Mouse (Mus musculus) intestine, postnatal 0 days (tissue): ENCODE measurements around the gene Npas3. TPM values are rescaled to one million over a fixed set of nuclear protein-coding genes. Genes with fewer than 3 reads are reported as not detected.
A peak's percentile ranks its signal among the peaks of the same experiment; 100 is the strongest.
"Not testable (repeated sequence)": the region's sequence is repeated elsewhere in the genome, so short reads cannot be mapped to it uniquely, and the experiment has no call there.

Experiments used
- ATAC-seq: fragments of 200-750 bp; cut with Nextera tagmentation; 2 replicates; pipeline ENCODE4 v1.8.0; 2017; ENCODE audit warnings: mild to moderate bottlenecking, moderate TSS enrichment, moderate library complexity
- H3K27ac ChIP-seq: fragments of 300-500 bp; sonication (generic); 2 replicates; pipeline ENCODE4 v1.5.1; 2014; ENCODE audit warnings: mild to moderate bottlenecking, low read depth, low read length, moderate library complexity
- H3K27me3 ChIP-seq: fragments of 300-500 bp; sonication (generic); replicated peaks from 2 replicates; pipeline ENCODE4 v1.6.1; 2014; ENCODE audit warnings: low read length, mixed read lengths; ENCODE audit not compliant: control insufficient read depth, insufficient read depth
- H3K36me3 ChIP-seq: fragments of 300-500 bp; sonication (generic); 2 replicates; pipeline ENCODE4 v1.6.1; 2014; ENCODE audit warnings: mild to moderate bottlenecking, moderate library complexity; ENCODE audit not compliant: control insufficient read depth, insufficient read depth
- H3K4me1 ChIP-seq: fragments of 300-500 bp; sonication (generic); replicated peaks from 2 replicates; pipeline ENCODE4 v1.6.1; 2014; ENCODE audit warnings: antibody characterized with exemption, low read length, mixed read lengths; ENCODE audit not compliant: control insufficient read depth, insufficient read depth
- H3K4me2 ChIP-seq: fragments of 300-500 bp; sonication (generic); replicated peaks from 2 replicates; pipeline ENCODE4 v1.6.1; 2014; ENCODE audit warnings: low read depth, mild to moderate bottlenecking, moderate library complexity
- H3K4me3 ChIP-seq: fragments of 300-500 bp; sonication (generic); 2 replicates; pipeline ENCODE4 v1.5.1; 2014; ENCODE audit warnings: low read depth, low read length
- H3K9ac ChIP-seq: fragments of 300-500 bp; sonication (generic); 2 replicates; pipeline ENCODE4 v1.6.1; 2014; ENCODE audit warnings: mild to moderate bottlenecking, low read depth, low read length
- H3K9me3 ChIP-seq: fragments of 300-500 bp; sonication (generic); 2 replicates; pipeline ENCODE4 v1.6.1; 2016; ENCODE audit warnings: mixed run types; ENCODE audit not compliant: control insufficient read depth
- CTCF ChIP-seq: sonication (generic); IDR thresholded peaks from 2 replicates; pipeline ENCODE4 v1.5.1; 2016; ENCODE audit warnings: low read depth, mild to moderate bottlenecking, control low read depth, antibody characterized with exemption, moderate library complexity
- WGBS: fragments of 180-500 bp; shearing (Covaris S2); extraction: QIAGEN DNeasy Blood & Tissue Kit; methylation state at CpG from one replicate; pipeline ENCODE4 v1.1.7; 2014; 5-methylcytosine and 5-hydroxymethylcytosine counted together
- polyA plus RNA-seq: library from polyadenylated mRNA; unstranded; fragments of >200 nt; fragmentation: Nextera tagmentation; extraction: Ambion mirVana; gene quantifications from 2 replicates; pipeline ENCODE4 v1.2.1, GENCODE M21; 2015

Gene Npas3
- polyA plus RNA-seq, 1 experiment from 2014 or later: 0.48 TPM

DNA sequence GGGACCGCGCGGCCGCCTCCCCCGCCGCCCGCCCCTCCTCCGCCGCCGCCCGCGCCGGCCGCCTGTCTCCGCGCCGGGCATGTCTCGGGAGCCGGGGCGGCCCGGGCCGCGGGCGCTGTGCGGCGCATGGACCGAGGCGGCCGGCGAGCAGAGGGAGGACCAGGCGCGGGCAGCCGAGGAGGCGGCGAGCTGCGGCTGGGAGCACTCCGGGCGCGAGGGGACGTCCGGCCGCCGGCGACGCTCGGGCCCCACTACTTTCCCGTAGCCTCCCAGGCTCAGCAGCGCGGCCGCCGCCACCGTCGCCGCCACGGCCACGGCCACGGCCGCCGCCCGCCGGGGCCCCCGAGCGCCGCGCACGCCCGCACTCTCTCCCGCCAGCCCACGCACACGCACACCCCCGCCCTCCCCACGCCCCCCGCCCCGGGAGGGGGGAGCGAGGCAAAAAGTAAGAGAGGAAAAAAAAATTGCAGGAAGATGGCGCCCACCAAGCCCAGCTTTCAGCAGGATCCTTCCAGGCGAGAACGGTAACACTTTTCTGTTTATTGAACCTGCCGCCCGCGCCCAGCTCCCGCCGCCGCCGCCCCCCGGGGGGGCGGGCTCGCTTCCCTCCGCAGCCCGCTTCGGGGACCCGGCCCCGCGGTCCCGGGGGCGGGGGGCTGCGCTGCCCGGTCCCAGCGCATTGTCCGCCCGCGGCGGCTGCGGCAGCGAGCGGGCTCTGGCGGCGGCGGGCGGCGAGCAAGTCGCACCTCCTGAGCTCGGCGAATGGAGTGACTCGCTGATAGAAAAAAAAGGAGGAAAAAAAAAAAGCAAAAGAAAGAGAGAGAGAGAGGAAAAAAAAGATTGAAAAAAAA, 4.3 kb downstream of the Npas3 start:
- Histone ChIP-seq H3K27ac (peak overlapping the region; percentile 55), H3K36me3 (no peaks in the 10 kb centered on the region), H3K4me2 (peak overlapping the region; percentile 95), H3K27me3 (peaks cover 63% of the 10 kb centered on the region), H3K4me1 (no peaks in the 10 kb centered on the region), H3K4me3 (peak overlapping the region; percentile 76), H3K9ac (peak overlapping the region; percentile 64), H3K9me3 (no peaks in the 10 kb centered on the region)
- 0 out of 2 replicates have a peak, but pooled peaks have one; percentile 30 for TF ChIP-seq CTCF
- under 1% methylated on average over 64 of the region's 115 CpGs for WGBS
- peak; percentile 50 for ATAC-seq

DNA sequence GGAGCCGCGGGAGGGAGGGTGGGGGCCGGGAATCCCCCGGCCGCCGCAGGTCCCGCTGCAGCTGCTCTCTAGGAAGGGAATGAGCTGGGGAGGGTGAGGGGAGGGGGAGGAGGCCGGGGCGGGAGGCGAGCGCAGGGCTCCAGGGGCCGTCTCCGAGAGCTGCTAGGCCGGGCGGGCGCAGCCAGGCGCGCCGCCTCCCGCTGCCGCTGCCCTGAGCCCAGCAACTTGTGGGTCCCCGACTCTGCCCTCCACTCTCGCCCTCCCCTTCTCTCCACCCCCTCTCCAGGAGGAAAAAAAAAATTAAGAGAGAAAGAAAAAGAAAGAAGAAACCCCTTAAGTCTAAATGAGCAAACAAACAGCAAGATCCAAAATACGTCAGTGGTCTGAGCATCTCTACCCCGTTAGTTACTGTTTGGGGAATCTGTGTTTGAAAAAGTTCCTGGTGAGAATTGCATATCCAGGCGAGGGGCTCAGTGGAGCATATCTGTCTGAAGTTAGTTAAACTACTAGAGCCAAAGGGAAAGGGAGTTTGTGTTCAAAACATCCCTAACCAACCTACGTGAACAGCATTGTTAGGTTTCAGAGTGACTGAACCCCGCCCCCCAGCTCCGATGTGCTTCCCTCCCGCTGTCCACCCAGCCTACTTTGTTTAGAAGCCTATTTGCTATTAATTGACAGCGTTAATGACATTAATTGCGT, 5.1 kb downstream of the Npas3 start:
- H3K4me3 ChIP-seq: peak overlapping the region; percentile 76
- TF ChIP-seq CTCF: no peak
- 0 out of 2 replicates have a peak overlapping the region, but pooled peaks have one; percentile 64 for H3K9ac ChIP-seq
- H3K4me2 ChIP-seq: peak overlapping the region; percentile 95
- WGBS: 2% methylated on average over 29 of the region's 32 CpGs
- H3K27me3 ChIP-seq: peaks cover 55% of the 10 kb centered on the region
- no peak overlapping the region for H3K27ac ChIP-seq
- no peak for ATAC-seq
- H3K9me3 ChIP-seq: no peaks in the 10 kb centered on the region
- H3K36me3 ChIP-seq: no peaks in the 10 kb centered on the region
- H3K4me1 ChIP-seq: no peaks in the 10 kb centered on the region

- Histone ChIP-seq H3K9me3 (no peaks in the 10 kb centered on the region), H3K27ac (no peak overlapping the region), H3K27me3 (peaks cover 50% of the 10 kb centered on the region), H3K4me2 (peak overlapping the region; percentile 95), H3K9ac (no peak overlapping the region), H3K4me3 (peak overlapping the region; percentile 76), H3K4me1 (no peaks in the 10 kb centered on the region), H3K36me3 (no peaks in the 10 kb centered on the region)
- no peak for TF ChIP-seq CTCF
- WGBS: 33% methylated on average over 6 of the region's 6 CpGs
- no peak for ATAC-seq
Observed at GRCm38 (mm10) chr12:53254160-53254480, 5.6 kb downstream of the Npas3 start.

GRCm38 (mm10) chr12:53274502-53274901, 26.0 kb downstream of the Npas3 start:
- not testable (repeated sequence) for H3K4me2 ChIP-seq, H3K4me1 ChIP-seq, H3K27ac ChIP-seq, ATAC-seq, H3K9me3 ChIP-seq, H3K27me3 ChIP-seq, H3K9ac ChIP-seq, H3K36me3 ChIP-seq, H3K4me3 ChIP-seq

DNA sequence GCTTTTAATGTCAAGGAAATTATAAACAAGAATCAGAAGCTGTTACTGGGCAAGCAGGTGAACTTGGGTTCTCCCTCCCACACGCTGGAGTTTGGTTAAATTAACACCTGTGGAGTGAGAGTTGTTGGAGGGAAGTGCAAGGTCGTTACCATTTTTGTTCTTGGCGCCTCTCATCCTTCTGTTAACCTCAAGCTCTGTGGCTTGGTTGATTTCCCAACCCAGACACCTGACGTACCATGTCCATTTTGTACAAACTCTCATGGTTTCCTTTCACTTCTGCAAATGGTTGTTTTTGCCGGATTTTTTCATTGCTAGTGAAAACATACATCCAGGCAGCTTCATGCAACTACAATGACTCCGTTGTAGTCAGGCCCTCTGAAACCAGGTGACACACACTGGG, 28.9 kb downstream of the Npas3 start:
- 69% methylated on average over 6 of the region's 6 CpGs for WGBS
- Histone ChIP-seq H3K9me3 (no peaks in the 10 kb centered on the region), H3K4me1 (no peaks in the 10 kb centered on the region), H3K4me2 (no peak overlapping the region), H3K36me3 (no peaks in the 10 kb centered on the region), H3K27ac (no peak overlapping the region), H3K9ac (no peak overlapping the region), H3K27me3 (no peaks in the 10 kb centered on the region), H3K4me3 (no peak overlapping the region)
- ATAC-seq: no peak
- TF ChIP-seq CTCF: no peak

GRCm38 (mm10) chr12:53290341-53290740, 41.9 kb downstream of the Npas3 start:
- H3K9ac ChIP-seq: no peak overlapping the region
- no peak overlapping the region for H3K27ac ChIP-seq
- H3K36me3 ChIP-seq: no peaks in the 10 kb centered on the region
- 85% methylated on average over 4 of the region's 4 CpGs for WGBS
- no peak for ATAC-seq
- H3K4me2 ChIP-seq: no peak overlapping the region
- H3K4me3 ChIP-seq: no peak overlapping the region
- H3K4me1 ChIP-seq: no peaks in the 10 kb centered on the region
- no peak for TF ChIP-seq CTCF
- H3K9me3 ChIP-seq: no peaks in the 10 kb centered on the region
- no peaks in the 10 kb centered on the region for H3K27me3 ChIP-seq
